Mouse (Mus musculus) spleen, adult 2 months (tissue): ENCODE measurements at regions not wholly inside any gene's neighbourhood (a gene's known extent, or its start where the extent isn't known, plus 50 kb on each side); places are given as distances from the start of the nearest gene placed in this dataset.

ENCODE experiments used
- CTCF ChIP-seq: fragments of 200-500 bp; IDR thresholded peaks from 2 replicates; pipeline ENCODE4 v1.5.1; 2011; ENCODE audit warnings: mild to moderate bottlenecking, inconsistent platforms; ENCODE audit not compliant: insufficient read depth, insufficient read length, insufficient replicate concordance; ENCODE audit errors: extremely low read depth
- POLR2A ChIP-seq: fragments of 200-500 bp; IDR thresholded peaks from 2 replicates; pipeline ENCODE4 v1.6.1; 2011; ENCODE audit warnings: low read depth, low read length, inconsistent platforms

DNA sequence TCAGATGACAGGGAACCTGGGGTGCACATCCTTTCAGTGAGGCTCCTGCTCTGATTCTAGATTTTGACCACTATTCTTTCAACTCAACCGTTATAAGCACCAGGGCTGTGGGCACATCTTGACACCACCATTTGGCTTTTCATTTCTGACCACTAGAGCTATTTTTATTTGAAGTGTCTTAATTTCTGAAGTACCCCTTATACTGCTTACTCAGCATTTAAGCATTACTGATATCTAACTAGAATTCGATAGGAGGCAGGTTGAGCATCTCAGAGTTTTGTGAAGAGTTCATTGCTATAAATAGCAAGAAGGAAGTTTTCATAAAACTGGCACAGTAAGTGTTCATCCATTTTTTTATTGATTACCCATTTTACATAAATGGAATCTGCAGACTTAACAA lies 362.4 kb downstream of the Rnf144b start:
- TF ChIP-seq POLR2A (no peak), CTCF (no peak)
